Mouse (Mus musculus) ES-Bruce4 (cell line): ENCODE measurements around the gene Gnptg.

Experiments
- CTCF ChIP-seq: IDR thresholded peaks from one replicate; pipeline ENCODE4 v1.8.1; 2011; ENCODE audit warnings: low read depth, low read length
- EP300 ChIP-seq: IDR thresholded peaks from 2 replicates; pipeline ENCODE4 v1.6.1; 2011; ENCODE audit warnings: low read depth, low read length; ENCODE audit not compliant: insufficient read depth
- POLR2A ChIP-seq: IDR thresholded peaks from one replicate; pipeline ENCODE4 v1.8.1; 2011; ENCODE audit warnings: low read length; ENCODE audit not compliant: insufficient read depth

GRCm38 (mm10) chr17:25225659-25226058, 14.3 kb downstream of the Gnptg start:
- TF ChIP-seq CTCF (no peak), POLR2A (no peak), EP300 (no peak)
